Comparison of ENCODE assay signal across 24 mouse cellular contexts in genomic region chr3:145525266-145525665, GRCm38 (mm10). TPM values are rescaled to one million over a fixed set of nuclear protein-coding genes. Genes with fewer than 3 reads are reported as not detected.
A peak's percentile ranks its signal among the peaks of the same experiment; 100 is the strongest.
DNase-seq lines count a peak whose midpoint lies in the region; ATAC-seq and TF ChIP-seq lines count a peak whose summit lies in the region.
"Had no signal": no experiment of that assay in that cellular context is flagged by ENCODE, and none has a peak within 500 bp of the region (broad histone marks: within the 10 kb centered on the region; RNA-seq: fewer than 3 reads in every experiment).

No protein-coding gene starts in this region.

- no peak overlapping the region for H3K9ac ChIP-seq in limb, embryonic 14.5 days (ENCODE audit: low read depth, low read length, severe bottlenecking)
- H3K9ac ChIP-seq: embryonic facial prominence, embryonic 12.5 days; forebrain, embryonic 12.5 days; hindbrain, embryonic 14.5 days had no signal

- WGBS in limb, embryonic 14.5 days, result 50% methylated on average over 4 of the region's 4 CpGs
- WGBS in limb, embryonic 10.5 days, result 62% methylated on average over 4 of the region's 4 CpGs
- 52% methylated on average over 4 of the region's 4 CpGs for WGBS in embryonic facial prominence, embryonic 10.5 days

- no peak for TF ChIP-seq POLR2A in limb, embryonic 14.5 days (IDR thresholded peaks at IDR 0.05; ENCODE audit: borderline replicate concordance, extremely low read depth, insufficient read depth, insufficient read length)

- H3K27me3 ChIP-seq in limb, embryonic 14.5 days (ENCODE audit: control insufficient read depth, insufficient read depth, low read length), result no peaks in the 10 kb centered on the region
- H3K27me3 ChIP-seq in limb, embryonic 10.5 days (ENCODE audit: low read depth, poor library complexity, severe bottlenecking), result no peaks in the 10 kb centered on the region
- H3K27me3 ChIP-seq in embryonic facial prominence, embryonic 10.5 days (replicated peaks; ENCODE audit: low read depth, poor library complexity, severe bottlenecking), result no peaks in the 10 kb centered on the region
- H3K27me3 ChIP-seq: embryonic facial prominence, embryonic 12.5 days; forebrain, embryonic 12.5 days had no signal

- DNase-seq in limb, embryonic 14.5 days (ENCODE audit: low spot score), result peak; percentile 38
- no peak for DNase-seq in limb, embryonic 10.5 days (ENCODE audit: low spot score)
- peak; percentile 24 for DNase-seq in adipocyte (ENCODE audit: low spot score)
- peak; percentile 16 for DNase-seq in embryonic facial prominence, embryonic 10.5 days (ENCODE audit: low spot score)
- DNase-seq in skeletal muscle tissue, adult 2 months (ENCODE audit: low read depth, low spot score), result peak; percentile 59
- no peak for DNase-seq in cerebellum, adult 8-10 months
- DNase-seq in heart, adult 11 months, result no peak
- DNase-seq: adrenal gland, postnatal 14 days; B cell, adult 2 months; cerebellum, adult 11-12 months; cerebellum, adult 9-11 months; gastrocnemius, adult 2 months; gastrocnemius, postnatal 36 days; heart, adult 18-20 months; heart, postnatal 10 days; kidney, adult 2 months had no signal

- no peak overlapping the region for H3K27ac ChIP-seq in limb, embryonic 14.5 days (replicated peaks; ENCODE audit: low read depth, low read length)
- no peak overlapping the region for H3K27ac ChIP-seq in limb, embryonic 10.5 days
- H3K27ac ChIP-seq in embryonic facial prominence, embryonic 10.5 days (replicated peaks), result no peak overlapping the region
- H3K27ac ChIP-seq: embryonic facial prominence, embryonic 12.5 days; forebrain, embryonic 12.5 days; gastrocnemius, adult 2 months; heart, embryonic 10.5 days; hindbrain, embryonic 14.5 days had no signal

- no peaks in the 10 kb centered on the region for H3K4me1 ChIP-seq in limb, embryonic 14.5 days (ENCODE audit: control insufficient read depth, insufficient read depth, low read length)
- H3K4me1 ChIP-seq in limb, embryonic 10.5 days, result peaks cover 6% of the 10 kb centered on the region; the same call in 1 of the 2 replicates
- peaks cover 12% of the 10 kb centered on the region; the same call in 1 of the 2 replicates for H3K4me1 ChIP-seq in embryonic facial prominence, embryonic 10.5 days
- H3K4me1 ChIP-seq: forebrain, embryonic 12.5 days; heart, embryonic 10.5 days had no signal

- no peak for ATAC-seq in limb, embryonic 14.5 days (ENCODE audit: low FRiP score, low read depth)
- ATAC-seq: CD4-positive, CD25-positive, alpha-beta regulatory T cell, adult 4 months; forebrain, embryonic 16.5 days; intestine, embryonic 16.5 days had no signal

- no peak overlapping the region for H3K4me2 ChIP-seq in limb, embryonic 14.5 days (replicated peaks; ENCODE audit: low read depth, low read length, severe bottlenecking)
- H3K4me2 ChIP-seq: embryonic facial prominence, embryonic 12.5 days; forebrain, embryonic 12.5 days; hindbrain, embryonic 14.5 days had no signal

- H3K9me3 ChIP-seq in limb, embryonic 14.5 days (ENCODE audit: control insufficient read depth, low read length), result no peaks in the 10 kb centered on the region
- no peaks in the 10 kb centered on the region for H3K9me3 ChIP-seq in limb, embryonic 10.5 days (replicated peaks)
- no peaks in the 10 kb centered on the region for H3K9me3 ChIP-seq in embryonic facial prominence, embryonic 10.5 days
- H3K9me3 ChIP-seq: embryonic facial prominence, embryonic 12.5 days; forebrain, embryonic 12.5 days; heart, embryonic 10.5 days had no signal

- no peak overlapping the region for H3K4me3 ChIP-seq in limb, embryonic 14.5 days (replicated peaks; ENCODE audit: low read length)
- no peak overlapping the region for H3K4me3 ChIP-seq in limb, embryonic 10.5 days
- H3K4me3 ChIP-seq in embryonic facial prominence, embryonic 10.5 days, result no peak overlapping the region
- H3K4me3 ChIP-seq: embryonic facial prominence, embryonic 12.5 days; forebrain, embryonic 12.5 days; gastrocnemius, adult 2 months; heart, embryonic 10.5 days had no signal

- no peaks in the 10 kb centered on the region for H3K36me3 ChIP-seq in limb, embryonic 14.5 days (ENCODE audit: control insufficient read depth, insufficient read depth, low read length)
- no peaks in the 10 kb centered on the region for H3K36me3 ChIP-seq in limb, embryonic 10.5 days
- no peaks in the 10 kb centered on the region for H3K36me3 ChIP-seq in embryonic facial prominence, embryonic 10.5 days (replicated peaks)
- H3K36me3 ChIP-seq: embryonic facial prominence, embryonic 12.5 days; forebrain, embryonic 12.5 days; G1E; heart, embryonic 10.5 days had no signal

RNA-seq across cellular contexts. Expression of gene Znhit6, which starts 50.7 kb away (rescaled TPM):
- polyA plus RNA-seq in limb, embryonic 14.5 days (2012; rRNA removed), result 14.4 and 24.4 TPM in 2 replicates
- polyA plus RNA-seq in limb, embryonic 14.5 days (2014; fragmentation: Nextera tagmentation; extraction: Ambion mirVana), result 34.5 and 35.5 TPM in 2 replicates
- 43.9 and 44.0 TPM in 2 replicates for polyA plus RNA-seq in limb, embryonic 10.5 days (2016; fragmentation: Nextera tagmentation; extraction: Ambion mirVana)
- 49.8 and 51.8 TPM in 2 replicates for polyA plus RNA-seq in embryonic facial prominence, embryonic 10.5 days (2016; fragmentation: Nextera tagmentation; extraction: Ambion mirVana)

Comparison
In these comparisons a context has a peak if more than half of its experiments do, and no peak if none do; other contexts are left out.
1. DNase-seq: peak in limb, embryonic 14.5 days (single experiment), adipocyte (single experiment), embryonic facial prominence, embryonic 10.5 days (single experiment) and skeletal muscle tissue, adult 2 months (single experiment); none in limb, embryonic 10.5 days (single experiment), cerebellum, adult 8-10 months (single experiment) and heart, adult 11 months (single experiment).